Mouse (Mus musculus) left cerebral cortex, adult 11 months (tissue): ENCODE results near the gene Hsd17b7.
"Not testable (repeated sequence)": the region's sequence is repeated elsewhere in the genome, so short reads cannot be mapped to it uniquely, and the experiment has no call there.

Experiments
- DNase-seq: peaks from one replicate; pipeline ENCODE4 v3.0.0; 2022; ENCODE audit warnings: low spot score

The Hsd17b7 gene

GRCm38 (mm10) chr1:169968792-169969515 lies at the start of gene Hsd17b7:
TSS of gene Hsd17b7 (minus strand) at chr1:169969241.
- peak; percentile 98 for DNase-seq

GRCm38 (mm10) chr1:170014784-170015183 lies 45.7 kb upstream of the Hsd17b7 start:
- no peak for DNase-seq

GRCm38 (mm10) chr1:170010716-170011505 lies 41.9 kb upstream of the Hsd17b7 start:
- no peak for DNase-seq

- DNase-seq: no peak
Observed at GRCm38 (mm10) chr1:170009296-170009695, 40.3 kb upstream of the Hsd17b7 start.

DNA sequence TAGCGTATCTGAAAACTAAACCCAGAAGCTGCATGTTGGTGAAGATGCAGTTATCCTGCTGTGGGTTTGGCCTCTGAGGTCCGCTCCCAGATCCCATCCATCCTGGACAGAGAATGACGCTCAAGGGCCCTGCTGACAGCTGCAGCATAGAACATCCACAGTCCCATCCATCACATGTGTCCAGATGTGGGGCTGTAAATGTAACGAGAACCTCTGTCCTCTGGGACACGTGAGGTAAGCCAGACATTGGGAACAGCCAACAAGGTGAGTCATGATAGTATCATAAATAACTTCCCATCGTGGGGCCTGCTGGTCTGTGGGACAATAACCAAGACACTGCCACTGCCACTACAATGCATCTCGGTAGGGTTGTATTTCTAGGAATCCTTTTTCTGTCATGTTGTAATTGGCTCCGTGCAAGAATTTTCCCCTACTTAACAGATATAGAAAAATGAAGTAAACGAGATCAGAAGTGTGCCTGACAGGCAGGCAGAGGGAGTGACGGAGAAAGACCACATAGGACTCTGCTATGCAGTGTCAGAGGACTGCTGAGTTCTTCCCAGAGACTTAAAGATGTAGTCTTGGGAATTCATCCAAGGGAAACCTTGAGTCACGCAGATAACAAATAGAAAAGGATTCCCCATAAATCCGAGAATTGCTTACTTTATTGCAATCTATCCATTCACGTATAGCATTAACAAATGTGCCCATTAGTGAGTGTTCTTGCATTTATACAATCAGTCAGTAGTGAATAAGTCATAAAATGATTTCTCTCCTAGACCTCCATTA lies 39.6 kb upstream of the Hsd17b7 start:
- DNase-seq: no peak

- no peak for DNase-seq
Observed at GRCm38 (mm10) chr1:170006516-170006915, 37.5 kb upstream of the Hsd17b7 start.

GRCm38 (mm10) chr1:170005297-170005696 lies 36.3 kb upstream of the Hsd17b7 start:
- no peak for DNase-seq

- DNase-seq: not testable (repeated sequence)
Observed at GRCm38 (mm10) chr1:169993901-169994300, 24.9 kb upstream of the Hsd17b7 start.

GRCm38 (mm10) chr1:169986166-169986565 lies 17.1 kb upstream of the Hsd17b7 start:
- no peak for DNase-seq

DNA sequence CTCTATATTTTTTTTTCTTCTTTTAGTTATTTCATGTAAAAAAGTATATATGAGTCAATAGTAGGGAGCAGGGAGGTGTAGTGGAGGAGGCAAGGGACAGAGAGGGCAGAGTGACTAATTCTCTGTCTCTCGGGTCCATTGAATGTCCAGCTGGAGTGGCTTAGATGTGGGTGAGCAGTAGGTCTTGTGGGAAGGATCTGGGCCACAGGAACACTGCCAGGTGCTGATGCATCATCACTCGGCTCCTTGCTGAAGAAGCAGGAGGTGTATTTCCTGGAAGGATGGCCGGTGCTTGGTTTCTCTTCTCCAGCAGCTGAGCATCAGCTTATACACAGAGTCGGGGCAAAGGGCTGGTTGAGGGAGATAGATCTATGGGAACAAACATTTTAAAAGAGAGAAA lies 8.6 kb upstream of the Hsd17b7 start:
- no peak for DNase-seq

GRCm38 (mm10) chr1:169971998-169972397 lies 3.0 kb upstream of the Hsd17b7 start:
- no peak for DNase-seq

DNA sequence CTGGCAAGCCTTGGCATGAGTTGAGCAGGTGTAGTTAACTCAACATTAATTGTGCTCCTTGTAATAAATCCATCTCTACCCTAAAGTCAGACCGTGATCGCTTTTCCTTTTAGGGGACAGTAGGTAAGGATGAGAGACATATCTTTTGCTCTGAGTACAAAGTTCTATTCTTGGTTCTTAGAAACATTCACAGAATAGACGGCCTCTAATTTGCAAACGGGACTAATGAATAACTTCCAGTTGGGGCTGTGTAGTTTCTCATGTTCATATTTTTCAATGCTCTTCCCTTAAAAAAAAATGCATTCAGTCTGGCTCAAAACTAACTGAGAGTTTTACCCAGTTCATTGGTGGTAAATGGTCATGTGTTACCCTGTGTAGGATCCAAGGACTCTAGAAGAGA lies 1.9 kb upstream of the Hsd17b7 start:
- DNase-seq: no peak

DNA sequence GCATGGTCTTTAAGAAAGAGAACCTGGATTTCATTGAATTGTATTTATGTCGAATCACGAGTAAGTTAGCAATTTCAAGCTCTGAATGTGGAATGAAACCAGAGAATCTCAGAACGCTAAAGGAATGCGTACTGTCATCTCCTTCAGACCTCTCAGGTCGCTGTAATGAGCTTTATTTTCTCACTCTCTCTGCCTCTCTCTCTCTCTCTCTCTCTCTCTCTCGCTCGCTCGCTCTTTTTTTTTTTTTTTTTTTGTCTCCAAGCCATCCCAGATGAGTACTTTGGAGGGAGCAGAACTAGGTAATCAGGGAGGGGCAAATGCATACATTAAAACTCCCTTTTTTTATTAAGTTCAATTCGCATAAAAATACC lies 460 bp upstream of the Hsd17b7 start:
- DNase-seq: no peak

GRCm38 (mm10) chr1:169953106-169953505 lies 15.9 kb downstream of the Hsd17b7 start:
- DNase-seq: no peak

DNA sequence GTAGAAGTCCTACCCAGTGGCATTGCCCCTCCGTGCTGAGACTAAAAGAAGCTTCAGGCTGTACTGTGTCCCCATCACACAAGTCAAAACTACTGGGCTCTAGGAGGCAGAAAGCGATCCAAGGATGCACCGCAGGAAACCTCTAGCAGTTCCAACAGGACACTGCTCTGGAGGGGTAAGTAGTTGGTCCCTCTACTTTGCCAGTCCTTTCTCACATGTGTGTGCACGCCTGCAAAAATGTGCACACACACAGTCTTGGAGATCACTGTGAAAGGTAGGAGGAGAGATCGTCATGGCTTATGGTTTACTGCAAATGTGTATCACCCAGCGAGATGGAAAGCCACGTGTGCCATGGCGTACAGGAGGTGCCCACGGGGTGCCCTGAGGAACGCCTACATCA lies 16.4 kb downstream of the Hsd17b7 start:
- no peak for DNase-seq

DNA sequence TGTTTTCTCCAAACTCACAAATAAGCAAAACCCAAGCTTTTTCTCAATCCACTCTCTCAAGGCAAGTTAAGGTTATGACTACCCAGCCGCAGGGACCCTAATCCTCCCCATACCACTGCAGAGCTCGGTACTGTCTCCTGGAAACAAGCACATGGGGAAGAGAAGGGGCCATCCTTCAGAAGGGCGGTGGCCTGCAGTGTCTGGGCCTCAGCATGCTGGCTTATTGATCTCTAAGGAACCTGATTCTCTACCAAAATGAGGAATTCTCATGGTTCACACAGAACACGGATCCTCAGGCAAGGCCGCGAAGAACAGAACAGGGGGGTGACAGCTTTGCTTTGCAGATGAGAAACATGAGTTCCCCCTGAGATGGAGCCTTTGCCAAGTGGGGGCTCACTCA lies 17.5 kb downstream of the Hsd17b7 start:
- no peak for DNase-seq

- DNase-seq: no peak
Observed at GRCm38 (mm10) chr1:169950651-169951050, 18.4 kb downstream of the Hsd17b7 start.

- no peak for DNase-seq
Observed at GRCm38 (mm10) chr1:169949981-169950380, 19.1 kb downstream of the Hsd17b7 start.

DNA sequence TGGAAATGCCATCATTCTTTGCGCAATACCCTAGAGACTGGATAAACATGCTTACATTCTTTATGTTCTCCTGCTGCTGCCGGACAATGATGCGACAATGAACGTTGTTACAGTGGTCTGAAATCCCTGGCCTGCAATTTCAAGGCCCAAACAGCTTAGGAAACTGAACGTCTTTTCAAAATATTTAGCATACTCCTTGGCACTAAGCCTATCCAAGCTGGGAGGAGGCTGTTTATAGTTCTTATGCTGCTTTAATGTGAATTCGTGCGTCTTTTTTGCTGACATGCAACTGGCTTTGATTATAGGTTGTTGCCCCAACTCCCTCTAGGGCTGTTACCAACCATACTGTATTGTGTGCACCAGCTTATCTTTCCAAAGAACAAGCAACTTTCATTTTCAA lies 20.2 kb downstream of the Hsd17b7 start:
- no peak for DNase-seq

GRCm38 (mm10) chr1:169948280-169948679 lies 20.8 kb downstream of the Hsd17b7 start:
- no peak for DNase-seq

DNA sequence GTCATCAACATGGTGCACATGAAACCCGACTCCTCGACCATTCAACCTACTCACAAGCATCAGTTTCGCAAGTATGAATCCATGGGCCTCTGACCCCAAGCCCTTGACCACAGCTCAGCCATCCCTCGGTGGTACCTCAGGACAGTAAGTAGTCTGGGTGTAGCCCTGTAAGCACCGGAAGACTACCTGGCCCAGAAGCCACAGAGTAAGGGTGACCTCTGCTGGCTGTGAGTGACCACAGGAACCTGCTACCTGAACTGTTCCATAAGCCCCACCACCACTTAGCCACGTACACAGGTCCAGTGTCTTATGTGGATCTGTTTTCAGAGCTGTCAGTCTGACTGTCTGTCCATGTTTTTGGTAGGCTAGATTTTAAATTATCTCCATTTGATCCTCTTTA lies 21.4 kb downstream of the Hsd17b7 start:
- DNase-seq: no peak

DNA sequence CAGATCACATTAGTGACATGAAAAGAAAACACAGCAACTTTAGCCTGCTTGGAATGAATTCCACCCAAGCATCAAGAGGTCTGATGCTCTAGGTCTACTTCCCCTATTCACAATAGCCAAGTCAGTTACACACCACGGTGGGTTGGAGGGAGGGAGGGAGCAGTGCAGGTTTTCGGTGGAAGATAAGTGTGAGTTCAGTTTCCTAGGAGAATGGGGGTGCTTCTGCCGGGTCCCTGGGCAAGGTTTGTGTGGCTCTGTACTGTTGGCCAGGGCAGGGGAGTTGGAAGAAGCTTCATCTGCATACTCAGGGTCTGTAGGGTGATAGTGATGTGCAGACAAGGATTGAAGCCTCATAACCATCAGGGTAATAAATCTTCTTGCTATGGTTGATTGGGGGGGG lies 23.0 kb downstream of the Hsd17b7 start:
- DNase-seq: no peak

DNA sequence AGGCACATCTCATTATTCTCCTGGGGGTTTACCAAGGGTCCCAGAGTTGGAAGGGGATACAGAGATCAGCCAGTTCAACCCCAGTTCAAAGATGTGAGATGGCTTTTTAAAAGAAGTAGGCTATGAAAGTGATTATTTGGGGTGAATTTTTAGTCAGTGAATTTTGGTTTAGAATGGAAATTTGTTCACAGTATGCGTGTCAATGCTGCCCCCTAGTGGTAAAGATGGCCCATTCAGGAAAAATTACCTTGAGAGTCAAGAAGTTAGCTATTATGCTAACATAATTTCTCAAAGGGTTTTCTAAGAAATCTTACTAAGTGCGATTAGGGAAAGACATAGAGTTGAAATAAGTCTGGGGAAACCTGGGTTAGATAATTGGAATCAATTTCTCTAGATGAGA lies 29.7 kb downstream of the Hsd17b7 start:
- no peak for DNase-seq
